Mouse (Mus musculus) spleen, postnatal 10 days (tissue): ENCODE results near the gene Cracr2b.

Source experiments
- DNase-seq, 2 experiments: peaks; one replicate each; pipeline ENCODE4 v3.0.0; 2021 to 2022; ENCODE audit warnings: low spot score in 2 of 2

Cracr2b gene

DNA sequence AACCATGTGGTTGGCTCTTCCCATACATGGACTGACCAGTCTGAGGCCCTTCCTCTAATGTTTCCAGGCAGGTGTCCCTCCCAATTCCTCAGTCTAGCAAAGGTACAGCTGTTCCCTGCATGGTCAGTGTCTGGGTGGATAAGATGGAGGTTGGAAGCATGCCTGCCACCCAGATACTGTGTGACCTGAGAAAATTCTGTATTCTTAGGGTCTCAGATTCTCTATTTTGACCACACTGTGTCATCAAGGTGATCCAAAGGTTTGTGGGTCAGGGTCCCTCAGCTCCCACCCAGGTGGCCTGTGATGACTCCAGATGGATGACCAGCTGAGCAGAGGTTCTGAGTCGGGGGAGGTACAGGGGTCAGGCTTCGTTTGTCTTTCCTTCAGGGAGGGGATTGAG lies 24.3 kb downstream of the Cracr2b start:
- DNase-seq, result no peak

DNA sequence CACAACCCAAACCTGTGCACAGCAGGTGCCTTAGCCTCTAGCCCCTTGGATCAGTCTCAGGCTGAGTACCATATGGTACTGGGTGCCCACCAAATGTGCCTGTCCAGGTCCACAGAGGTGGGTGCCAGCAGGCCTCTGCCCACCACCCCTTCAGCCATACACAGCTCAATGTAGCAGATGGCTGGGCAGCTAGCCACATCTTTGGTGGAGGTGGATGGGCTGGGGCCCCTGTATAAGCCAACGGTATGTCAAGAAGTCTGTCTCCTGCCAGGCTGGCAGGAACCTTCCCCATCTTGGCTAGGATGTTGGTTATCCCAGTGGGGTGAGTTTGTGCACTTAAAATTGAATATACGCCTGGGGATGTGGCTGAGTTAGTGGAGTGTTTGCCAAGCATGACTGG lies 24.7 kb downstream of the Cracr2b start:
- DNase-seq, result no peak

- DNase-seq, result no peak
These were observed 25.3 kb downstream of the Cracr2b start for GRCm38 (mm10) chr7:141486239-141486638.

DNA sequence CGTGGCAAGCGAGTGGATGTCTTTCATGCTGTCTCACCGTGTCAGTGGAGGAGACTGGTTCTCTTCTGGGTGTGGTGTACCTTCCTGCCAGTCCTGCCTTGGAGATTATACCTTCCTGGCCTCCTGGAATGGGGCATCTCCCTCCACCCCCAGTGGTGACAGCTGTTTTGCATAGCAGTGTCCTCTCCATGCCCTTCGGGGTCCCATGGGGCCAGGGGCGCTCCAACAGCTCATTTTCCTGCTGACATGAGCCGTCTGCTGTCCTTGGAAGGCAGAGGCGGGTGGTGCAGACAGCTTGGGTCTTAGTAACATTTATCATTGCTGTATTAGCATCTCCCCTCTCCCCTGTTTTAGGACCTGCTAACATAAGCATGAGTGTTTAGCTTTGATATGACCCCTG lies 26.2 kb downstream of the Cracr2b start:
- DNase-seq, result no peak

DNA sequence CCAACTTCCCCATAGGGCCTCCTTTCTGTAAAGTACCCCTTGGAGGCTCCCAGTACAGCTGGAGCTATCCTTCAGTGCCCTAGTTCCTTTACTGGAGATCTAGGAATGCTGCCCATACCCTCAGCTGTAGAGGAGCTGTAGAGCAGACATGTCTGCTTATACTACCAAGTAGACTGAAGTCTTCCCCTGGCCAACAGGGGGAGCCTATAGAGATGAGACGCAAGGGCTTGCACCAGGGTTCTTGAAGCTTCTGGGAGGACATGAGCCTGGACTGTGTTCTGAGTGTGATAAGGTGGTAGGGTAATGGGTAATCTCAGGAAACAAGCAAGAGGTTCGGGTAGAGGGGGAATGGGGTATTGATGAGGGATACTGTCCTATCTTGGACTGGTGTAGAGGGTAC lies 30.3 kb downstream of the Cracr2b start:
- peak in 1 of 2 experiments; percentile 68 for DNase-seq

GRCm38 (mm10) chr7:141492738-141493137 lies 31.8 kb downstream of the Cracr2b start:
- DNase-seq, result no peak

DNA sequence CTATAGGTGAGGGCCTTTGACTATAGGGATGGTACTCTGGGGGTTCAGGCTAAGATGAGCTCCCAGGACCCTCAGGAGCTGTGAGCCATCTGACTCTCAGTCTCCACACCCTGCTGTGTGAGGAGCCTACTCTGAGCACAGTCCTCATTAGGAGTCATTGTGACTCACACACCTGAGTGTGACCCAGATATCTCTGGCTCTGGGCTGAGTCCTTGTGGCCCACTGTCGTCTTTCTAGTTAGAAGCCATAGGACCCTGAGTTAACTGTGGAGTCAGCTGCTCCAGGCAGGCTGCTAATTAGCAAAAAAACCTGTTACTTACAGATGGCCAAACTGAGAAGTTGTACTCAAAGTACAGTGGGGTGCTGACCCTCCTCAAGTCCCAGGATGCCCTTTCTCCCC lies 32.8 kb downstream of the Cracr2b start:
- no peak for DNase-seq

DNA sequence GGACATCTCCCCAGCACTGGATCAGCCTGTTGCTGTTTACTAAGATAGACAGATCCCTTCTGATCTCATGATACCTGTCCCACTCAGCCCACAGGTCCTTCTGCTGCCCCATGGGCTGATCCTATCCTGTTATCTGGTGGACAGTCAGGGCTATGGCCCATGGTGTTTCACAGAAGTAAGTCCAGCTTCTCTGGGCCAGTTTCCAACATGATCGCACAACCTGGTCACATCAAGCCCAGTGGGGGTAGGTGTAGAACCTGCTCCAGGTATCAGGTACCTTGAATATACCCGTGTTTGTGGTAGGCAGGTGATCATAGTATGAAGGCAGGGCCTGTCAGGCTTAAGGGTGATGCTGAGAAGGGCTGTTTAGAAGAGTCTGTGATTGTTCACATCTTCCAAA lies 34.5 kb downstream of the Cracr2b start:
- no peak for DNase-seq

DNA sequence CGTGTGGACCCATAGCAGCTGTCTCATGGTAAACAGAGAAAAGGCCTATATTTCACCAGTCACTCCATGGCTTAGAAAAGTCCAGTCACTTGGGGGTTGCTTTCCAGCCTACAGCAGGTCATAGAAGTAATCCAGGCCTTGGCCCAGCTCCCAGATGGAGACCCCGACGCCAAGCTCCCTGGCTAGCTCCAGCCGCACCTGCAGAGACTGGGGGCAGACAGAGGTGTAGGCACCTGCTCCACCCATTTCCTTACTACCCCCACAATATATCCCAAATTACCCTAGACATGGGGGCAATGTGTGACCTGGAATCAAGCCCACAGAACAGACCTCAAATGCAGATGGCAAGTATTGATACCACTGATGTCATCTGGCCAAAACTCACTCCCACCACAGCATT lies 35.0 kb downstream of the Cracr2b start:
- DNase-seq, result no peak

- no peak for DNase-seq
These were observed 36.7 kb downstream of the Cracr2b start for GRCm38 (mm10) chr7:141497600-141497999.

DNA sequence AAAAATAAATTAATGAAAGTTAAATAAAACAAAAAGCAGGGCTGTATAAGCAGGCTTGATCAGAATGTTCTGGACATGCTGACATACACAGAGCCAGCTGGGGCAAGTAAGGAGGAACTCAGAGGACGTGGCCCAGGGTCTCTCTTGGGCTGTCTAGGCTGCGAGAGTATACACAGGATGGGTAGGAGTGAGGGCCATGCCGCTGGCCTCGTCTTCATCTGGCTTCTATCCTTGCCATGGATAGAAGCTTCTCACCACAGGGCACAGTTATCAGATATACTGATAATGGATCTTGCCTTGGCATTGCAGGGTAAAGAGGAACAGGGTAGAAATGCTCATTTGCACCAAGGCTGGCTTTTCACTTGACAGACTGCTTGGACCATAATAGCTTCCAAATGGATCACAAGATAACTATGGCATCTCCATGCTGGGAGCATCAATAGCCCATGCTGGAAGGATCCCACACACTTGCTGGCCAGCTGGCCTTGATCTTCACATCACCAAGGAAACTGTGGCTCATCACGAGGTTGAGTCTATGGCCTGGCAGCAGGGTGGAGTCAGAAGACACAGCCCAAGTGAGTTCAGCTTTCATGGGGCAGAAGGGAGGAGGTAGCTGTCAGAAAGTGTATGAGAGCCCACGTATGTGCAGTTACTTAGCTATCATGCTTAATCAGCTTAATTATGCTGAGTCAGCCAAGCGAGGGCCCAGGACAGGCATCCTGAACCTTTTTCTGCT lies 41.1 kb downstream of the Cracr2b start:
- DNase-seq, result no peak

DNA sequence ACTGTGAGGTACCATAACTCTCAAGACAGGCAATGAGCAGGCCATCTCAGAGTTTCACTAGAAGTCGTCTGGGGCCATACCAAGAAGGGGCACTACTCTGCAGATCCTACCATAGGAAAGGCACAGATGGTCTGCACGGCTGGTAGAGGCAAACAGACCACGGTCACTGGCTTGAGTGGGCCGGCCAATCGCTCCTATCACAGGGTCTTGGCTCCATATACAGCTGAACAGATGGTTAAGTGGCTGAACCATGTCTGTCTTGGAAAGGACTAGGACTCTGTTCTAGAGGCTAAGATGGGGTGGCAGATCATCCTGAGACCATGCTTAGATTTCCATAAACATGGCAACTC lies 41.6 kb downstream of the Cracr2b start:
- no peak for DNase-seq

GRCm38 (mm10) chr7:141506278-141506677 lies 45.4 kb downstream of the Cracr2b start:
- DNase-seq, result peak in 1 of 2 experiments; percentile 50

DNA sequence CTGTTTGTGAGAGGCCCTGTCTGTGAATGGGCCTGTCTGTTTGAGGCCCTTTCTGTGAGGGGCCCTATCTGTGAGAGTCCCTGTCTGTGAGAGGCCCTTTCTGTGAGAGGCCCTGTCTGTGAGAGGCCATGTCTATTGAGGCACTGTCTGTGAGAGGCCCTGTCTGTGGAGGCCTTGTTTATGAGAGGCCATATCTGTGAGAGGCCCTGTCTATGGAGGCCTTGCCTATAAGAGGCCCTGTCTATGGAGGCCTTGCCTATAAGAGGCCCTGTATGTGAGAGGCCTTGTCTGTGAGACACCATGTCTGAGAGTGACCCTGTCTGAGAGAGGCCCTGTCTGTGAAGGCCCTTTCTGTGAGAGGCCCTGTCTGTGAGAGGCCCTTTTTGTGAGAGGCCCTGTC lies 47.3 kb downstream of the Cracr2b start:
- DNase-seq, result no peak

DNA sequence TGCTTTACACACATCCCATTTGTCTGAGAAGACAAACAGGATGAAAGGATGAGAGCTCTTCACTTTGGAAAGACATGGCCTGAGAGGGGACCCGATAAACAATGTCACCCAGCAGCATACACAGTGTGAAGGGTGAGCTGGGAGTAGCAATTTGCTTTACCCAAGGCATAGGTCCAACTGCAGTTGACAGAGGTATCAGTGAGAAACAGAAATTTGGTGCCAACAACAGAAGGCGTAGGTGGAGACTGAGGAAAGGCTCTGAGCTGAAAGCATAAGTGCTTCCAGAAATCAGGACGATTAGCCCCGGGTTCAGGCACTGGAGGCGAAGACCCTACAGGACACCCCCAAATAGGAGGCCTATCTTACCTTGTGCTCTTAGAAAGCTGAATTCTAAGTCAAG lies 49.3 kb downstream of the Cracr2b start:
- no peak for DNase-seq

DNA sequence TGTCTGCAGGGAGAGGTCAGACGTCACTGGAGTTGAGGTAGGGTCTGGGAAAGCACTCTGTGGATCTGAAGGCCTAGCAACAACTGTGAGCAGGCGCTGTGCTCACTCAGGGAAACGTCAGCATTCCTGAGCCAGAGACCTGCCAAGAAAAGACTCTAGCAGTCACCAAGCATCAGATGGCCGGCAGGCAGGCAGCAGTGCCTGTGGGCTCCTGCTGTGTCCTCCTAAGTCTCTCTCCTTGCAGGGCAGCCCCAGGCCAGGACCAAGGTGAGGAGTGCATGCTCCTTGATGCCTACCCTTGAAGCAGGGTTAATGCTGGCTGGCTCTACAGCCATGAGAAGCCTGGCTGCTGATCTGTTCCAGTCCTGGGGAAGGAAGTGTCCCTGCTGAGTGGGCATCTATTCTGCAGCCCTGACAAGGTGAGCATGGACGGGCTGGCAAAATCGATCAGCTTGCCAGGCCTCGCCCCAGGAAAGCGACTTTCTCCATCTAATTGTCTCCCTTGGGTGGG lies 49.8 kb downstream of the Cracr2b start:
- no peak for DNase-seq
